Mouse (Mus musculus) heart, postnatal 0 days (tissue): ENCODE data around the gene Abcf3.

Source experiments
- CTCF ChIP-seq: IDR thresholded peaks from 2 replicates; pipeline ENCODE4 v1.5.1; 2016; ENCODE audit warnings: antibody characterized with exemption, control low read depth, low read depth
- EP300 ChIP-seq: IDR thresholded peaks from 2 replicates; pipeline ENCODE4 v1.6.1; 2016; ENCODE audit warnings: antibody characterized with exemption, low read depth

- TF ChIP-seq CTCF, result no peak
- no peak for TF ChIP-seq EP300
These were observed 19.0 kb upstream of the Abcf3 start for GRCm38 (mm10) chr16:20529375-20529774.
